Mouse (Mus musculus) limb, embryonic 11.5 days (tissue): ENCODE measurements around the gene Zdhhc14. TPM values are rescaled to one million over a fixed set of nuclear protein-coding genes. Genes with fewer than 3 reads are reported as not detected.
A peak's percentile ranks its signal among the peaks of the same experiment; 100 is the strongest.

Source experiments
- ATAC-seq: fragments of 200-750 bp; cut with Nextera tagmentation; 2 replicates; pipeline ENCODE4 v1.8.0; 2017; ENCODE audit warnings: low read depth; ENCODE audit not compliant: insufficient number of reproducible peaks, low FRiP score, low TSS enrichment
- DNase-seq: peaks from one replicate; pipeline ENCODE4 v3.0.0-alpha.2; 2015; ENCODE audit warnings: low spot score
- H3K27ac ChIP-seq: fragments of 300-500 bp; sonication (generic); replicated peaks from 2 replicates; pipeline ENCODE4 v1.5.1; 2014; ENCODE audit warnings: low read depth, mild to moderate bottlenecking, low read length
- H3K27me3 ChIP-seq: fragments of 300-500 bp; sonication (generic); 2 replicates; pipeline ENCODE4 v1.6.1; 2014; ENCODE audit warnings: mild to moderate bottlenecking, low read length, mixed read lengths; ENCODE audit not compliant: control insufficient read depth, insufficient read depth
- H3K36me3 ChIP-seq: fragments of 300-500 bp; sonication (generic); 2 replicates; pipeline ENCODE4 v1.6.1; 2014; ENCODE audit warnings: mild to moderate bottlenecking, low read length, moderate library complexity, mixed read lengths; ENCODE audit not compliant: control insufficient read depth, insufficient read depth
- H3K4me1 ChIP-seq: fragments of 300-500 bp; sonication (generic); 2 replicates; pipeline ENCODE4 v1.6.1; 2014; ENCODE audit warnings: low read length, mixed read lengths; ENCODE audit not compliant: control insufficient read depth, insufficient read depth
- H3K4me2 ChIP-seq: fragments of 300-500 bp; sonication (generic); 2 replicates; pipeline ENCODE4 v1.6.1; 2014; ENCODE audit warnings: low read depth, mild to moderate bottlenecking, moderate library complexity; ENCODE audit not compliant: severe bottlenecking
- H3K4me3 ChIP-seq: fragments of 300-500 bp; sonication (generic); 2 replicates; pipeline ENCODE4 v1.5.1; 2014; ENCODE audit warnings: low read depth, low read length
- H3K9ac ChIP-seq: fragments of 300-500 bp; sonication (generic); 2 replicates; pipeline ENCODE4 v1.6.1; 2014; ENCODE audit warnings: mild to moderate bottlenecking, low read length
- H3K9me3 ChIP-seq: fragments of 300-500 bp; sonication (generic); 2 replicates; pipeline ENCODE4 v1.6.1; 2016; ENCODE audit warnings: low read length; ENCODE audit not compliant: control insufficient read depth
- WGBS: fragments of 180-500 bp; shearing (Covaris S2); extraction: QIAGEN DNeasy Blood & Tissue Kit; methylation state at CpG from one replicate; pipeline ENCODE4 v1.1.7; 2014; 5-methylcytosine and 5-hydroxymethylcytosine counted together
- polyA plus RNA-seq: library from polyadenylated mRNA; unstranded; fragments of >200 nt; fragmentation: Nextera tagmentation; extraction: Ambion mirVana; gene quantifications from 2 replicates; pipeline ENCODE4 v1.2.1, GENCODE M21; 2014

The Zdhhc14 gene
- polyA plus RNA-seq, 1 experiment from 2014 or later: 1.4 TPM

GRCm38 (mm10) chr17:5752322-5752715, 260.0 kb downstream of the Zdhhc14 start:
- H3K27ac ChIP-seq: no peak overlapping the region
- H3K4me3 ChIP-seq: no peak overlapping the region
- H3K9ac ChIP-seq: peak overlapping the region; percentile 27; the same call in 1 of the 2 replicates
- H3K4me2 ChIP-seq: peak overlapping the region; percentile 57
- H3K36me3 ChIP-seq: no peaks in the 10 kb centered on the region
- 0 out of 2 replicates have a peak, but pooled peaks cover 2% of the 10 kb centered on the region for H3K4me1 ChIP-seq
- DNase-seq (no peak), ATAC-seq (no peak)
- H3K9me3 ChIP-seq: no peaks in the 10 kb centered on the region
- no peaks in the 10 kb centered on the region for H3K27me3 ChIP-seq
- WGBS: 29% methylated on average over 2 of the region's 2 CpGs

DNA sequence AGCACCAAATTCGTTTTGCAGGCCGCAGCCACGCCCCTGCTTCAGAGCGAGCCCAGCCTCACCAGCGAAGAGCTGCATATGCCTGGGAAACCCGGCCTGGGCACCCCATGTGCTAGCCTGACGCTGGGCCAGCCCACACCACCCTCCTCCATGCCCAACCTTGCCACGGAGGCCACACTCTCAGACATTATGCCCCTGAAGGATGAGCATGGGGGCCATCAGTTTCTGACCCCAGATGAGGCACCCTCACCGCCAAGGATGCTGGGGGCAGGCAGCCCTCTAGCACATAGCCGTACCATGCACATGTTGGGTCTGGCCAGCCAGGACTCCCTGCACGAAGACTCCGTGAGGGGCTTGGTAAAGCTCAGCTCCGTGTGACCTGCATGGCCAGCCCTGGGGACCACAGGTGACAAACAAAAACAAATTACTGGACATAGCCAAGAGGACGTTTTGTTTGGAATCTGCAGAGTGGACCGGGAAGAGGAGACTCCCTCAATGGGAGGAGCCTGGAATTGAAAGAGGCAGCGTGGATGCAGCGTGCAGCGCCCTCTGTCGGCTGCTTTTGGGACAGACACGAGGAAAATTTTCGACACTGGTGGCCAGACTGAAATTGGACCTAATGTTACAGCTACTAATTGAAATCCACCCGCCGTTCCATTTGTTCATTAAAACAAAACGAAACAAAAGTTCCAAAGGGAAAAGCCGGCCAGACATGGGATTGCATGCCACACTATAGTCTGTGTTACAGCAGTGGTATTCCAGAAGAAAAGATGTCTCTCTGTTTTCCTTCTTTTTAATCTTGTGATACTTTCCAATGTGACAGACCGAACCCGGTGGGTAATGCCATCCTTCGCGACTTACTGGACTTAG, 260.6 kb downstream of the Zdhhc14 start:
- H3K36me3 ChIP-seq: no peaks in the 10 kb centered on the region
- peak; percentile 92 for DNase-seq
- H3K9me3 ChIP-seq: no peaks in the 10 kb centered on the region
- peak overlapping the region; percentile 35 for H3K4me3 ChIP-seq
- H3K9ac ChIP-seq: peak overlapping the region; percentile 27
- H3K4me2 ChIP-seq: peak overlapping the region; percentile 57
- H3K4me1 ChIP-seq: 0 out of 2 replicates have a peak, but pooled peaks cover 2% of the 10 kb centered on the region
- 10% methylated on average over 29 of the region's 29 CpGs for WGBS
- H3K27me3 ChIP-seq: no peaks in the 10 kb centered on the region
- H3K27ac ChIP-seq: no peak overlapping the region
- peak; percentile 75 for ATAC-seq

DNA sequence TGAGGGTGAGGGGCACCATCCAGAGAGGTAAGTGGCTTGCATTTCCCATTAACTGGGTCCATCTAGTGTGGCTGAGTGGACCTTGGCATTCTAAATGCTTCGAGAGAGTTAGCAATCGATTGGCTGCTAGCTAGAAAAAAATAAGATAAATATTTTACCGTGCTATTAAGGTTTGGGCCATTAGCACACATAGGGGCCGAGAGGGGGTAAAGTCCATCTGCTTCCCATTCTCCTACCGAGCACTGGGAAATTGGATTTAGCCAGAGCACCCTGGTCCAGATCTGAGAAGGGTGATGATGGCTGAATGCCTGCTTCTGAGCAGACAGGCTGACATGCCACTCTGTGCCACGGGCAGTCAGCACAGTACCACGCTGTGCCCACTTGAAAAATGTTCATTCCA, 263.1 kb downstream of the Zdhhc14 start:
- Histone ChIP-seq H3K4me3 (no peak overlapping the region), H3K27ac (no peak overlapping the region), H3K27me3 (no peaks in the 10 kb centered on the region), H3K4me1 (0 out of 2 replicates have a peak, but pooled peaks cover 2% of the 10 kb centered on the region), H3K4me2 (no peak overlapping the region), H3K9me3 (no peaks in the 10 kb centered on the region; the same call in 1 of the 2 replicates), H3K36me3 (no peaks in the 10 kb centered on the region), H3K9ac (no peak overlapping the region)
- WGBS: 80% methylated on average over 7 of the region's 7 CpGs
- DNase-seq (no peak), ATAC-seq (no peak)

DNA sequence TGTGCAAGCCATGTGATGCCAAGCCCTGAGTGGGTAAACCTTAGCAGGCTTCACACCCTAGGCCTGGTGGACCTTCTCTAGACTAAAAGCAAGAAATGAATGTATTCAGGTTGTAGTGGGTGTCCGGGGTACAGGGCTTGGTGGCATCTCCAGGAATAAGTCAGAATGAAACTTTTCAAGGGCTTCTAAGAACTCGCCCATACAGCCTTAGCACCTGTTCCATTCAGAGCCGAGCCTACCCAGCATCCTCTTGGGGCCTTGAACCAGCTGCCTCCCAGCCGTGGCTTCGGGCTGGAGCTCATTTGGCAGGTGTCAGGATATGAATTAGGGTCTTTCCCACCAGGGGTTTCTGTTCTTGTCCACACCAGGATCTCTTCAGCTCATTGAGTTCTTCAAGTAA, 263.7 kb downstream of the Zdhhc14 start:
- ATAC-seq (no peak), DNase-seq (no peak)
- Histone ChIP-seq H3K27me3 (no peaks in the 10 kb centered on the region), H3K36me3 (no peaks in the 10 kb centered on the region), H3K4me1 (0 out of 2 replicates have a peak, but pooled peaks cover 2% of the 10 kb centered on the region), H3K27ac (no peak overlapping the region), H3K9me3 (no peaks in the 10 kb centered on the region; the same call in 1 of the 2 replicates), H3K4me3 (no peak overlapping the region), H3K4me2 (no peak overlapping the region), H3K9ac (no peak overlapping the region)
- 64% methylated on average over 5 of the region's 5 CpGs for WGBS

- Histone ChIP-seq H3K9me3 (no peaks in the 10 kb centered on the region; the same call in 1 of the 2 replicates), H3K4me3 (no peak overlapping the region), H3K27ac (no peak overlapping the region), H3K36me3 (no peaks in the 10 kb centered on the region), H3K27me3 (no peaks in the 10 kb centered on the region), H3K4me2 (no peak overlapping the region), H3K9ac (no peak overlapping the region), H3K4me1 (0 out of 2 replicates have a peak, but pooled peaks cover 2% of the 10 kb centered on the region)
- ATAC-seq: no peak
- WGBS: 90% methylated on average over 15 of the region's 15 CpGs
- no peak for DNase-seq
These were observed 264.5 kb downstream of the Zdhhc14 start for GRCm38 (mm10) chr17:5756855-5757254.

- Histone ChIP-seq H3K36me3 (no peaks in the 10 kb centered on the region), H3K9me3 (no peaks in the 10 kb centered on the region; the same call in 1 of the 2 replicates), H3K27ac (no peak overlapping the region), H3K9ac (no peak overlapping the region), H3K4me2 (no peak overlapping the region), H3K27me3 (no peaks in the 10 kb centered on the region), H3K4me1 (no peaks in the 10 kb centered on the region), H3K4me3 (no peak overlapping the region)
- no peak for ATAC-seq
- 87% methylated on average over 5 of the region's 5 CpGs for WGBS
- DNase-seq: no peak
These were observed 271.4 kb downstream of the Zdhhc14 start for GRCm38 (mm10) chr17:5763768-5764167.

DNA sequence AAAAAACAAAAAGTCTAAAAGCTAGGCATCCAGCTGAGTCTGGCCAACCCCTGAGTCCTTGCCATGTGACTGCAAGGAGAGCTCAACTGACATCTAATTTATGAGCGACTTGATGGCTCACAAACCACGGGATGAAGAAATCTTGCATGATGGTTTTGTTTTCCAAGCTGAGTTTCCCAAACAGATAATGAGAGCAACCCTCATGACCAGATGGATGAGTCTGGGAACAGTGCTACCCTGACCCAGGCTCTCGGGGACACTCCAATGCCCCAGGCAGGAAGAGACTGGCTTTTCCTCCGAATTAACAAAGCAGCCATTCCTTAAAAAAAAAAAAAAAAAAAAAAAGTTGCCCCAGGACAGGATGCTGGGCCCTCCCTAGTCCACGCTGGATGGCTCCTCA, 271.9 kb downstream of the Zdhhc14 start:
- WGBS: 58% methylated on average over 5 of the region's 5 CpGs
- H3K4me1 ChIP-seq: no peaks in the 10 kb centered on the region
- no peaks in the 10 kb centered on the region for H3K36me3 ChIP-seq
- no peak overlapping the region for H3K4me3 ChIP-seq
- no peak for ATAC-seq
- H3K9ac ChIP-seq: no peak overlapping the region
- no peaks in the 10 kb centered on the region for H3K27me3 ChIP-seq
- no peak overlapping the region for H3K4me2 ChIP-seq
- no peak for DNase-seq
- no peaks in the 10 kb centered on the region; the same call in 1 of the 2 replicates for H3K9me3 ChIP-seq
- no peak overlapping the region for H3K27ac ChIP-seq

GRCm38 (mm10) chr17:5765746-5766145, 273.4 kb downstream of the Zdhhc14 start:
- Histone ChIP-seq H3K4me1 (peaks cover 6% of the 10 kb centered on the region), H3K4me3 (no peak overlapping the region), H3K27ac (no peak overlapping the region), H3K9me3 (no peaks in the 10 kb centered on the region), H3K4me2 (no peak overlapping the region), H3K27me3 (no peaks in the 10 kb centered on the region), H3K9ac (no peak overlapping the region), H3K36me3 (no peaks in the 10 kb centered on the region)
- 83% methylated on average over 4 of the region's 4 CpGs for WGBS
- DNase-seq (no peak), ATAC-seq (no peak)
